Mouse (Mus musculus): ENCODE data around the gene Smim5.

Smim5 gene

GRCm38 (mm10) chr11:115921986-115922385, 22.2 kb downstream of the Smim5 start:
- no peak for DNase-seq (ENCODE audit: low read depth)

- DNase-seq (ENCODE audit: low read depth), result no peak
Measured at GRCm38 (mm10) chr11:115929031-115929430, 29.3 kb downstream of the Smim5 start.

- DNase-seq (ENCODE audit: low read depth), result no peak
Measured at GRCm38 (mm10) chr11:115929818-115930217, 30.1 kb downstream of the Smim5 start.

- no peak for DNase-seq (ENCODE audit: low read depth)
Measured at GRCm38 (mm10) chr11:115931235-115931634, 31.5 kb downstream of the Smim5 start.

- DNase-seq (ENCODE audit: low read depth), result peak; percentile 99
Measured at GRCm38 (mm10) chr11:115933108-115933746, 33.5 kb downstream of the Smim5 start, which contains the start of the genes Sap30bp and Recql5. Sap30bp (plus strand) TSS chr11:115933282. Recql5 (minus strand) TSS chr11:115933477.

GRCm38 (mm10) chr11:115933747-115934110, 34.0 kb downstream of the Smim5 start:
- no peak for DNase-seq (ENCODE audit: low read depth)

GRCm38 (mm10) chr11:115939690-115940329, 40.0 kb downstream of the Smim5 start:
- peak; percentile 72 for DNase-seq (ENCODE audit: low read depth)

- no peak for DNase-seq (ENCODE audit: low read depth)
Measured at GRCm38 (mm10) chr11:115941980-115942379, 42.2 kb downstream of the Smim5 start.

- DNase-seq (ENCODE audit: low read depth), result no peak
Measured at GRCm38 (mm10) chr11:115945247-115945646, 45.5 kb downstream of the Smim5 start.

GRCm38 (mm10) chr11:115946221-115946828, 46.6 kb downstream of the Smim5 start:
- no peak for DNase-seq (ENCODE audit: low read depth)

- no peak for DNase-seq (ENCODE audit: low read depth)
Measured at GRCm38 (mm10) chr11:115948316-115948715, 48.5 kb downstream of the Smim5 start.

- no peak for DNase-seq (ENCODE audit: low read depth)
Measured at GRCm38 (mm10) chr11:115950719-115951118, 51.0 kb downstream of the Smim5 start.

GRCm38 (mm10) chr11:115954712-115955111, 54.9 kb downstream of the Smim5 start:
- DNase-seq (ENCODE audit: low read depth), result no peak

- no peak for DNase-seq (ENCODE audit: low read depth)
Measured at GRCm38 (mm10) chr11:115955195-115955858, 55.6 kb downstream of the Smim5 start.
